Mouse (Mus musculus): ENCODE measurements around the gene Optn. TPM values are rescaled to one million over a fixed set of nuclear protein-coding genes. Genes with fewer than 3 reads are reported as not detected.

The Optn gene
- total RNA-seq, 2 experiments from 2014 or later, result 17.2 to 18.5 TPM

DNA sequence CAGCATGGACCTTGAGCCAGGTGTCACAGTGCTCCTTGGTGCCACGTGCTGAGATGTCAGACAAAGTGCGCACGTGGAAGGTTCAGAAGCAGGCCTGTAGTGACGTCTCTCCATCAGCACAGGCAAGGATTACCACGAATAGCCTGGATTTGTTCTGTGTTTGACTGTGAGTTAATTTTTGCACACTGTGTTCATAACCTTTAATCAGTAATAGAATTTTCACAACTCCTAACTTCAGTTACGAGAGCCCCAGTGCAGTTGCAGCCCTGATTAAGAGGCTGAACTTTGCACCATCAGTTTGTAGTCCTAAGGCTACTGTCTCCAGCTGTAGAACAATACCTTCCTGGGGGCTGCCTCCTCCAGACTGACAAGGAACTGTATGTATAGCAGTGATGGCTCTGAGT lies 67.4 kb downstream of the Optn start:
- no peak for DNase-seq (ENCODE audit: low spot score in 2 of 2)
- intact Hi-C loops (cut with DNase I), result no loop called here

DNA sequence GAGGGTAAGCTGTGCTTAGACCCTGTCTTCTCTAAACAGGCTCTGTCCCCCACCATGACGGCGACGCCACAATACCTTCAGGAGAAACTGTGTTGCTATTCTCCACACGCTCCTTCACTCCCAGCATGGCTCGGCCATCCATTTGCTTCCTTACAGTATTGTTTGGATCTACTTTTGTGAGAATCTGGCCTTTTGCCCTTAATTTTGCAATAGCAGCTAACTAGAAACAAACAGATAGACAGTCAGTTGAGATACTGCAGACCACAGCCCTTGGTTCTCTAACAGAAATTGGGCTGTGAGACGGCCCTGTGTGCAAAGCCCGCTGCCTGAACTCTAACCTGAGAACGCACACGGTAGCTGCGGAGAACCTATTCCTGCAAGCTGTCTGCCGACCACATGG lies 68.2 kb downstream of the Optn start:
- intact Hi-C loops (cut with DNase I), result no loop called here
- DNase-seq (ENCODE audit: low spot score in 2 of 2), result no peak

DNA sequence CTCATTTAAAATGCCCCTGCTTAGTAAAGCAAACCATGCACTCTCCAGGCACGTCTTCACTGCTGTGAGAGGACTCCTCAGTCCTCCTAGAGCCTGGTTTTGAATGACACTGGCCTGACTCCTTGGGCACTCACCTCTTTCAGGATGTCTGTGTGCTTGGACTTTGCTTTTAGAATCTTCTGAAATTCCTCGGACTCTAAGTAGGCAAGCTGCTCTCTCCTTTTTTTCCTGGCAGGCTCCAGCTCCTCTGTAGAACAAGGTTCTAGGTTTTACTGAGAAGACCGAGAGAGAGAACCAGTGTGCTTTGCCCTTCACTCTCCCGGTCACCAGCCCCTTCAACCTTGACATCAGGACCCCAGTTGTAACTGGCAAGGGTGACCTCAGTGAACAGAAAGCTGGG lies 69.4 kb downstream of the Optn start:
- intact Hi-C loops (cut with DNase I), result no loop called here
- DNase-seq (ENCODE audit: low spot score in 2 of 2), result no peak

DNA sequence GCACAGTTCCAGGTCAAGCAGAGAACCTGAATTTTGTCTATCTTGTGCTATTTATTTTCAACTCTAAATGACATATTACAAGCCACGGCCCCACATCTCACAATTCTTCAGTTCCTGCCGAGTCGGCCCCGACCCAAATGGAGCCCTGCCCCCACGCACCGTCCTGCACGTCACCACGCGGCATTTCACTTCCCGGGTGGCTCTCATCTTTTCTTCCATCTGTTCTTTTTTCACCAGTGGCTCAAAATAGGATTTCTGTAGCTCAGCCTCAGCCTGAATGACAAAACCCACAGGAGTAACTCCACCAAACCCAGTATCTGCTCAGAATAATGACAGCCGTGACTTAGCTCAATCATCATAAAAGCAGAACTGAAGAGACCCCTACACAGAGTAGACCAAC lies 70.3 kb downstream of the Optn start:
- peak; percentile 31 to 47 for DNase-seq (ENCODE audit: low spot score in 2 of 2)
- intact Hi-C loops (cut with DNase I), result no loop called here

DNA sequence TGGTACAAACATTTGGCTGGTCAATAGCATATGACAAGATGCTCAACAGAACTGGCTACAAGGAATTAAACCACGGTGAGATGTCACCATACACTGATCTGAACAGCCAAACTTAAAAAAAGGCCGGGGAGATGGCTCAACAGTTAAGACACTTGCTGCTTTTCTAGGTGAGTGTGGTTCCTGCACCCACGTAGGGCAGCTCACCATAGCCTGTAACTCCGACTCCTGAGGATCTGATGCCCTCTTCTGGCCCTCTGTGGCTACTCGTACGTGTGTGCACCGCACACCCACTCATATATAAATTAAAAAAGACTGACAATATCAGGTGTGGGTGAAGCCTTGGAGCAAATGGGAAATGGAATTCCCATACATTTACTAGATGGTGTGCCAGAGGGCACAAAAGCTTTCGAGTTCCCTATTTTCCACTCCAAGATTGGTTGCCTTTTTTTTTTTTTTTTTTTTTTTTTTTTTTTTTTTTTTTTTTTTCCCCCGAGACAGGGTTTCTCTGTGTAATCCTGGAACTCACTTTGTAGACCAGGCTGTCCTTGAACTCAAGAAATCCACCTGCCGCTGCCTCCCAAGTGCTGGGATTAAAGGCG lies 74.9 kb downstream of the Optn start:
- intact Hi-C loops (cut with DNase I), result no loop called here
- DNase-seq (ENCODE audit: low spot score in 2 of 2), result no peak

DNA sequence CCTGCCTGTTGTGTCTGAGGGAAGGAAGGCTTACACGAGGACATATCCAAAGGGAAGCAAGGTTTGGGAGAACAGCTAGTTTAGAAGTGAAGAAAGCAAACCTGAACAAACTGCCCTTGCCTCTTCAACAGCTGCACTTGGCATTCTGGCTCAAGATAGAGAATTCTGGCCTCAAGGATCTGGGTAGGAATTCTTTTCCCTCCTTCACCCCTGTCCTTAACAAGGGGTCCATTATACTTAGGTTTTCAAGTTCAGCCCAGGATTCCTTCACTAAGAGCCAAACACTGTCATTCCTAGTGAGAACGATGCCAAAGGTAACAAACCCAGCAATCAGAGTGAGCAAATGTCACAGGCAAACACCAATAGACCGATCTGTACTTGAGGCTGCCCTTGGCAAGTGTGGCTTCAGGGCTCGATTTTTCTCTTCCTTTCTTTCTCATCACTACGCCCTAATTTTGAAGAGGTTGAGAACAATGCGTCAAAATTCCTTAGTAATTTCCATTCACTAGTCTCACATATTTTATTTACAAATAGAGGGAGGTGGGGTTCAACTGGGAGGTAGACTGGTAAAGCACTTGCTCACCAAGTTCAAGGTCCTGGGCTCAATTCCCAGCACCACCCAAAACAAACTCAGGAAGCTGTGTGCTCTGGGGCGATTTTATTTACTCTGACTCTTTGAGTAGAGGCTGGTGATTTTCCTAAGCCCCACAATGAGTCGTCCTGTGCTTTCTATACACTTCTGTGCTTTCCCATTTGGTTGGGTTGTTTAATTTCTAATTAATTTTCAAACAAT lies 76.3 kb downstream of the Optn start:
- intact Hi-C loops (cut with DNase I), result no loop called here
- no peak for DNase-seq (ENCODE audit: low spot score in 2 of 2)

DNA sequence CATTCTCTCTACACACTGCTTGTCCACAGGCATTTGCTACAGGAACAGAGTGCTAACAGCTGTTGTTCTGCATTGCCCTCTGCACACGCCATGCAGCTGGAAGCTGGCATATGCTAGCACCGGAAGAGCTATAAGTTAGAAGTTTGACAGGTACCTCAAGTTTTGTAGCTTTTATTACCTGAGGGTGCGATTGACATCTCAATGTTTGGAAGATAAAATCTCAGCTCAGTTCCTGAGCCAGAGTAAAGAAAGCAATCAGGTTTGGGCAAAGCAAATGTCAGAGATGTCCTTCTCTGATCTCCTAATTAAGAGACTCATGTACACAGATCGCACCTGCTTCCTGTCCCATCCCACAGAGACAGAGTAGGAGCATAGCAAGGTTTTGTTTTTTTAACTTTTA lies 77.1 kb downstream of the Optn start:
- DNase-seq (ENCODE audit: low spot score in 2 of 2), result no peak
- intact Hi-C loops (cut with DNase I), result no loop called here

DNA sequence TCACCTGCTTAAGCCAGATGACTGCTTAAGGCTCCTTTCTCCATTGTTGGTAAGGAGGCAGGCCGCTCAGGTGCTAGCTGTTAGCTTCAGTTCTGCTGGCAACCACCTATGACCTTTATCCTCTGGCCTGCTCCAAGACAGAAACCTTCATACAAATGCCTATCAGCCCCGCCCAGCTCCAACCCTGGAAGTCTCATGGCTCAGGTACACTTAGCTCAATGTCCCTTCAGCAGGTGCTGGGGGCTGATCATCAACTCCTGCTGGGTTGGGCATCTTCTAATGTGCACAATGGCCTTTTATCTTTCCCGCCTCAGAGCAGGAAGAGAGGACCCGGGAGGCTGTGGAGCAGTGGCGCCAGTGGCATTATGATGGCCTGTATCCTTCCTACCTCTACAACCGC lies 78.9 kb downstream of the Optn start:
- no peak for DNase-seq (ENCODE audit: low spot score in 2 of 2)
- intact Hi-C loops (cut with DNase I), result no loop called here

DNA sequence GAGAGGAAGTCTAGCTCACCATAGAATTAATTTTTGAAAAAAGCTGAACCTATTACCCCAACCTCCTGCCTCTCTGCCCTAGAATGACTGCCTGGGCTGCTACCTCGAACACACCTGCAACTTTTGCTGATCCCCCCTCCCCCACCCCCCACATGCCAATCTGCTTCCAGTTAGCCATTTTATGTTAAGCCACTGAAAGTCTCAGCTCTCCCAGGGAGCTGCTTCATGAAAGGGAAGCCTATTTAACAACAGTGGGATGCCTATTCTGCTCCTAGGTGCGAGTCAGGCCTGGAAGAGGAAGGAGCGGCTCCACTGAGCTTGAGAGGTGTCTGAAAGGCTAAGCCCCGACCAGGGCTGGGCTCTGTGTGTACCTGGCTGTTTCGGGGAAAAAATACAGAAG lies 79.9 kb downstream of the Optn start:
- intact Hi-C loops (cut with DNase I), result no loop called here
- DNase-seq (ENCODE audit: low spot score in 2 of 2), result no peak

DNA sequence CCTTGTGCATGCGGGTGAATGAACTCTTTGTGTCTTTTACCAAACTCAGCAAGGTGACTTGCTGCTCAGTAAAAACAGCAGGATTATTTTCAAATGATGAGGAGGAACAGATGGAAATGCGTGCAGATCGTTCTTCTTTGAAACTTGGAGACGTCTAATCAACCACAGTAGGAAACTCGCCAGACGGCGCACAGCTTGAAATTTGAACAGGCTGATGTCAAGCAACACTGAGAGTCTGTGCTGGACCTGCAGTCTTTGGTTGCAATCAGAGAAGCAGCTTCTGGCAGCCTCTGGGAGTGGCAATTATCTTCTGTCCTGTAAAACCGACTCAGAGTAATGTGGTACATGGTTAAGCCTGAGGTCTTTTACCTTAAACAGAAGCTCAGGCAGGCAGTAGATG lies 85.8 kb downstream of the Optn start:
- intact Hi-C loops (cut with DNase I), result no loop called here
- DNase-seq (ENCODE audit: low spot score in 2 of 2), result no peak

DNA sequence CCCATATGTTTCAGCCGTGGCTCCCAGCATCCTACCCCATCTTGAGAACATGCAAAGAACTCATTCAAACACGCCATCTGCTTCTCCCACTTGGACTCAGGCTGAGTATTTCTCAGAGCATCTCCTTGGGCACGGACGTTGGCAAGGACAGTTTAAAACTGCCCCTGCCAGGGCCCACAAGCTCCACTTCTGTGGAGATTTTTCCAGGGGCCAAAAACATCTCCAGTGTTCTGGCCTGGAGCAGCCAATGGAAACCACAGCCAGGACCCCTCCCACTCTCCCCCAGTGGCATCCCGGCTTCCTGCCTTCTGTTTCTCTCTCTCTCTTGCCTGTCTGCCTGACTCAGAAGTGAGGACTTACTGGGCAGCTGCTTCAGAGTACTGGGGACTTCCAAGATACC lies 88.0 kb downstream of the Optn start, which contains the start of gene Ucma:
TSS of gene Ucma (plus strand) at position 316 of the 400 bp plus-strand sequence.
- intact Hi-C loops (cut with DNase I), result no loop called here
- DNase-seq (ENCODE audit: low spot score in 2 of 2), result peak; percentile 25 to 55

Other genes starting within 250 kb of the Optn start
- gene Sephs1, start 182.5 kb downstream of the Optn start, total RNA-seq (2021), result 10 to 100 TPM; 22.3 to 23.9 TPM
- 100 to 1,000 TPM in 1 of 2 experiments, 10 to 100 TPM in 1; 90.4 to 104 TPM for gene Phyh, start 145.0 kb downstream of the Optn start, total RNA-seq (2021)
- gene Ucma, start 87.9 kb downstream of the Optn start, total RNA-seq (2021), result 1 to 10 TPM; 1.6 to 2.0 TPM
- gene Mcm10, start 51.3 kb downstream of the Optn start, total RNA-seq (2021), result under 1 TPM; 0.79 to 0.96 TPM
- 10 to 100 TPM; 15.9 to 17.5 TPM for gene Ccdc3, start 73.7 kb upstream of the Optn start, total RNA-seq (2021)

Measured in left cerebral cortex, postnatal 36 days (tissue).